Mouse (Mus musculus): ENCODE results near the gene Gm14744.
"Not testable (repeated sequence)": the region's sequence is repeated elsewhere in the genome, so short reads cannot be mapped to it uniquely, and the experiment has no call there.

Gene Gm14744

DNA sequence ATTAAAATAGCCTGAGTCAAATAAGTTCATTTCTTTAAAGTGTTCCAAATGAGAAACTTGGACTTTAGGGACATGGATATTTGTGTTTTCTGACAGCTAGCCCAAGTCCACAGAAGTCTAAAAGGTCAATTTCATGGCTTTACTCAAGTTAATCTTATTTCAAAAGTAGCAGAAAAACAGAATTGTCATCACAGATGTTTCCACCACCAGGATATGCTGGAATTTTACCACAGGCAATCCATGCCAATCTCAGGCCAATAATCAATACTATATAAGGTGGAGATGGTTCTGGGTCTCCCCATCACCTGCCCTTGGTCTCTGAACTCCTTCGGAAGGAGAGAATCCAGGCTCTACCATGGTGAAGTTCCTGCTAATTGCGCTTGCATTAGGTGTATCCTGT lies at the start of gene Gm14744:
TSS of gene Gm14744 (plus strand) at position 301 of the 400 bp plus-strand sequence.
- DNase-seq, result not testable (repeated sequence)

DNA sequence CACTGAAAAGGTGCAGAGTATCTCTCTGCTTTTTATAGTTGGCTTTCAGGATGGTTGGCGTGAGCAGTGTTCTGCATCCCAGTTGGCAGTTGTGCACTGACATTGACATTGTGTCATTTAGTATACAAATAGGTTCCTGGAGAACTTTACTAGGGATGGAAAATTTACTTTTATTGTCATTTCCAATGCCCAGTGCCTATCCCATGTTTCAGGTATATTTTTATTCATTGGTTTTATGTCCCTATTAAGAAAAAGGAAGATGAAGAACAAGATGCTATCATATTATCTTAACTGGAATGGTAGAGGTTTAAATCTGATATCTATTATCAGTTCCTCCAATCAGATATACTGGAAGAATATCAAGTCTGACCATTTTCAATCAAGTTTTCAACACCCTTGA lies 11.0 kb upstream of the Gm14744 start, which contains the start of gene Pbsn:
TSS of gene Pbsn (minus strand) at position 101 of the 400 bp plus-strand sequence.
- DNase-seq, result no peak

DNA sequence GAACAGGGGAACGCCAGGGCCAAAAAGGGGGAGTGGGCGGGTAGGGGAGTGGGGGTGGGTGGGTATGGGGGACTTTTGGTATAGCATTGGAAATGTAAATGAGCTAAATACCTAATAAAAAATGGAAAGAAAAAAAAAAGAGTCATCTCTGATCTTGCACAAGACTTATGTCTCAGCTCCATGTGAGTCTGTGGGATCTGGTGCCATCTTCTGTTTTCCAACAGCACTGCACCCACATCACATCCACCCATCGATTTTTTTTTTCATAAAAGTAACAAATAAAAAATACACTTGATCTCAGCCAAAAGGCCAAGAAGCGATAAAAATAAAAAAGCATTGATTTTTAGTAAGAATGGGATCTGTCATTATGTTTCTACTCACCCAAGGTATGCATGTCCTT lies 15.5 kb downstream of the Gm14744 start:
- not testable (repeated sequence) for DNase-seq
